Mouse (Mus musculus) embryonic facial prominence, embryonic 10.5 days (tissue): ENCODE results near the gene Gm47995. TPM values are rescaled to one million over a fixed set of nuclear protein-coding genes. Genes with fewer than 3 reads are reported as not detected.

Source experiments
- DNase-seq: peaks from one replicate; pipeline ENCODE4 v3.0.0-alpha.2; 2017; ENCODE audit warnings: low spot score
- H3K27ac ChIP-seq: fragments of 300-500 bp; sonication (generic); replicated peaks from 2 replicates; pipeline ENCODE4 v1.5.1; 2016; ENCODE audit warnings: mild to moderate bottlenecking
- H3K27me3 ChIP-seq: fragments of 300-500 bp; sonication (generic); replicated peaks from 2 replicates; pipeline ENCODE4 v1.6.1; 2016; ENCODE audit warnings: low read depth, mild to moderate bottlenecking; ENCODE audit not compliant: poor library complexity, severe bottlenecking
- H3K36me3 ChIP-seq: fragments of 300-500 bp; sonication (generic); replicated peaks from 2 replicates; pipeline ENCODE4 v1.6.1; 2016; ENCODE audit warnings: mild to moderate bottlenecking, moderate library complexity
- H3K4me1 ChIP-seq: fragments of 300-500 bp; sonication (generic); 2 replicates; pipeline ENCODE4 v1.6.1; 2016
- H3K4me3 ChIP-seq: fragments of 300-500 bp; sonication (generic); 2 replicates; pipeline ENCODE4 v1.5.1; 2016; ENCODE audit warnings: mild to moderate bottlenecking, moderate library complexity
- H3K9me3 ChIP-seq: fragments of 300-500 bp; sonication (generic); 2 replicates; pipeline ENCODE4 v1.6.1; 2016; ENCODE audit warnings: mild to moderate bottlenecking
- WGBS: fragments of 180-500 bp; shearing (Covaris S2); methylation state at CpG from one replicate; pipeline ENCODE4 v1.1.7; 2016; 5-methylcytosine and 5-hydroxymethylcytosine counted together
- polyA plus RNA-seq: library from polyadenylated mRNA; unstranded; fragments of >200 nt; fragmentation: Nextera tagmentation; extraction: Ambion mirVana; gene quantifications from 2 replicates; pipeline ENCODE4 v1.2.1, GENCODE M21; 2016

Gene Gm47995
- polyA plus RNA-seq, 1 experiment from 2014 or later: not detected

GRCm38 (mm10) chr1:151222561-151223267 lies 24.5 kb downstream of the Gm47995 start:
- 81% methylated on average over 10 of the region's 10 CpGs for WGBS
- Histone ChIP-seq H3K36me3 (no peaks in the 10 kb centered on the region), H3K9me3 (no peaks in the 10 kb centered on the region), H3K27ac (no peak overlapping the region), H3K4me3 (no peak overlapping the region), H3K4me1 (no peaks in the 10 kb centered on the region), H3K27me3 (no peaks in the 10 kb centered on the region)
- no peak for DNase-seq

GRCm38 (mm10) chr1:151223377-151223776 lies 25.1 kb downstream of the Gm47995 start:
- Histone ChIP-seq H3K27ac (no peak overlapping the region), H3K9me3 (no peaks in the 10 kb centered on the region), H3K4me3 (no peak overlapping the region), H3K4me1 (no peaks in the 10 kb centered on the region), H3K27me3 (no peaks in the 10 kb centered on the region), H3K36me3 (no peaks in the 10 kb centered on the region)
- 86% methylated on average over 1 of the region's 1 CpGs for WGBS
- DNase-seq: no peak

GRCm38 (mm10) chr1:151224536-151224935 lies 26.3 kb downstream of the Gm47995 start:
- Histone ChIP-seq H3K4me1 (no peaks in the 10 kb centered on the region), H3K36me3 (no peaks in the 10 kb centered on the region), H3K4me3 (no peak overlapping the region), H3K9me3 (no peaks in the 10 kb centered on the region), H3K27ac (no peak overlapping the region), H3K27me3 (no peaks in the 10 kb centered on the region)
- no peak for DNase-seq
- 93% methylated on average over 1 of the region's 1 CpGs for WGBS

- WGBS: 80% methylated on average over 8 of the region's 8 CpGs
Observed at GRCm38 (mm10) chr1:151227506-151227905, 29.3 kb downstream of the Gm47995 start.

GRCm38 (mm10) chr1:151228320-151228989 lies 30.2 kb downstream of the Gm47995 start:
- H3K27me3 ChIP-seq: no peaks in the 10 kb centered on the region
- DNase-seq: no peak
- H3K4me3 ChIP-seq: no peak overlapping the region
- no peaks in the 10 kb centered on the region for H3K9me3 ChIP-seq
- 79% methylated on average over 1 of the region's 1 CpGs for WGBS
- no peaks in the 10 kb centered on the region for H3K36me3 ChIP-seq
- no peaks in the 10 kb centered on the region for H3K4me1 ChIP-seq
- no peak overlapping the region for H3K27ac ChIP-seq

More at GRCm38 (mm10) chr1:151227506-151227905, 29.3 kb downstream of the Gm47995 start:
- Histone ChIP-seq H3K4me1 (no peaks in the 10 kb centered on the region), H3K36me3 (no peaks in the 10 kb centered on the region), H3K9me3 (no peaks in the 10 kb centered on the region), H3K27ac (no peak overlapping the region), H3K4me3 (no peak overlapping the region), H3K27me3 (no peaks in the 10 kb centered on the region)
- DNase-seq: no peak

GRCm38 (mm10) chr1:151232346-151232745 lies 34.1 kb downstream of the Gm47995 start:
- no peaks in the 10 kb centered on the region for H3K36me3 ChIP-seq
- no peaks in the 10 kb centered on the region for H3K9me3 ChIP-seq
- H3K4me1 ChIP-seq: peaks cover 14% of the 10 kb centered on the region
- no peak overlapping the region for H3K4me3 ChIP-seq
- H3K27ac ChIP-seq: no peak overlapping the region
- no peaks in the 10 kb centered on the region for H3K27me3 ChIP-seq
- no peak for DNase-seq
- WGBS: 83% methylated on average over 3 of the region's 3 CpGs

GRCm38 (mm10) chr1:151233756-151234155 lies 35.5 kb downstream of the Gm47995 start:
- peaks cover 14% of the 10 kb centered on the region for H3K4me1 ChIP-seq
- 90% methylated on average over 3 of the region's 3 CpGs for WGBS

GRCm38 (mm10) chr1:151235574-151235973 lies 37.3 kb downstream of the Gm47995 start:
- no peak for DNase-seq
- Histone ChIP-seq H3K4me3 (no peak overlapping the region), H3K9me3 (no peaks in the 10 kb centered on the region), H3K27ac (no peak overlapping the region), H3K36me3 (no peaks in the 10 kb centered on the region), H3K27me3 (no peaks in the 10 kb centered on the region), H3K4me1 (peaks cover 17% of the 10 kb centered on the region)
- 29% methylated on average over 2 of the region's 2 CpGs for WGBS

More at GRCm38 (mm10) chr1:151233756-151234155, 35.5 kb downstream of the Gm47995 start:
- Histone ChIP-seq H3K9me3 (no peaks in the 10 kb centered on the region), H3K27me3 (no peaks in the 10 kb centered on the region), H3K4me3 (no peak overlapping the region), H3K36me3 (no peaks in the 10 kb centered on the region), H3K27ac (no peak overlapping the region)
- DNase-seq: no peak

GRCm38 (mm10) chr1:151236141-151236930 lies 38.1 kb downstream of the Gm47995 start:
- H3K9me3 ChIP-seq: no peaks in the 10 kb centered on the region
- no peak overlapping the region for H3K4me3 ChIP-seq
- H3K36me3 ChIP-seq: no peaks in the 10 kb centered on the region
- peaks cover 17% of the 10 kb centered on the region for H3K4me1 ChIP-seq
- H3K27me3 ChIP-seq: no peaks in the 10 kb centered on the region
- 52% methylated on average over 13 of the region's 13 CpGs for WGBS
- no peak for DNase-seq
- no peak overlapping the region; the same call in 1 of the 2 replicates for H3K27ac ChIP-seq

GRCm38 (mm10) chr1:151237780-151238179 lies 39.5 kb downstream of the Gm47995 start:
- Histone ChIP-seq H3K36me3 (no peaks in the 10 kb centered on the region), H3K9me3 (no peaks in the 10 kb centered on the region), H3K4me1 (peaks cover 17% of the 10 kb centered on the region), H3K4me3 (no peak overlapping the region), H3K27me3 (no peaks in the 10 kb centered on the region), H3K27ac (no peak overlapping the region)
- WGBS: 67% methylated on average over 3 of the region's 3 CpGs
- DNase-seq: no peak

GRCm38 (mm10) chr1:151243332-151243731 lies 45.1 kb downstream of the Gm47995 start:
- H3K9me3 ChIP-seq: no peaks in the 10 kb centered on the region
- no peaks in the 10 kb centered on the region for H3K36me3 ChIP-seq
- no peaks in the 10 kb centered on the region for H3K27me3 ChIP-seq
- no peak overlapping the region for H3K27ac ChIP-seq
- 0 out of 2 replicates have a peak, but pooled peaks cover 3% of the 10 kb centered on the region for H3K4me1 ChIP-seq
- H3K4me3 ChIP-seq: no peak overlapping the region
- no peak for DNase-seq
- 92% methylated on average over 4 of the region's 4 CpGs for WGBS

GRCm38 (mm10) chr1:151244013-151244412 lies 45.8 kb downstream of the Gm47995 start:
- no peak overlapping the region for H3K27ac ChIP-seq
- H3K4me3 ChIP-seq: no peak overlapping the region
- H3K27me3 ChIP-seq: no peaks in the 10 kb centered on the region
- H3K9me3 ChIP-seq: no peaks in the 10 kb centered on the region
- 0 out of 2 replicates have a peak, but pooled peaks cover 3% of the 10 kb centered on the region for H3K4me1 ChIP-seq
- 90% methylated on average over 5 of the region's 5 CpGs for WGBS
- DNase-seq: no peak
- H3K36me3 ChIP-seq: no peaks in the 10 kb centered on the region
